Mouse (Mus musculus): ENCODE data around the gene Rec8.

DNA sequence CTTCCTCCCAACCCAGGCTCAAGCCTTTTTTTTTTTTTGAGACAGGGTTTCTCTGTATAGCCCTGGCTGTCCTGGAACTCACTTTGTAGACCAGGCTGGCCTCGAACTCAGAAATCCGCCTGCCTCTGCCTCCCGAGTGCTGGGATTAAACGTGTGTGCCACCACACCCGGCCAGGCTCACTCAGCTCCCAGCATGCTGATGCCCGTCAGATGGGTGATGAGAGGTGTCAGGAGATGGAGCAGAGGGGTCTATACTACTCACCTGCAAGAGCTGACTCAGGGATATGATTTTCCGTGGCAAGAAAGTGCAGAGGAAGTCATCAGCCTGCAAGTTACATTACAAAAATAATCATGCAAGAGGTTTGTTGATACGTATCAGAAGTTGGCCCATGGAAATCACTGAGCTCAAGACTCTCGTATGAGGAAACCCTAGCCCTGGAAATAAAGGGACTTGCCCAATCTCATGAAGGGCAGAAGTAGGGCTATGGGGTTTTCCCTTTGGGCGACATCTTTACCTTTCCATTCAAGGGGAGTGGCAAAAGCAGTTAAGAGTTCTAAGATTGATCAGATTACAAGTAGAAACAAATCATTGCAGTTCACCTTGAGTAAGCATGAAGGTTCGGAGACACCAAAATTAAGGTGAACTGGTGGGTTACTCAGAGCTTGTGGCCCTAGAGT lies 27.9 kb upstream of the Rec8 start:
- no peak for TF ChIP-seq CTCF (IDR thresholded peaks at IDR 0.05; ENCODE audit: low read depth)
- TF ChIP-seq EP300 (optimal IDR thresholded peaks at IDR 0.05) = no peak
